Mouse (Mus musculus) stomach, embryonic 15.5 days (tissue): ENCODE measurements around the gene Nampt. TPM values are rescaled to one million over a fixed set of nuclear protein-coding genes. Genes with fewer than 3 reads are reported as not detected.
"Not testable (repeated sequence)": the region's sequence is repeated elsewhere in the genome, so short reads cannot be mapped to it uniquely, and the experiment has no call there.

Experiments
- ATAC-seq: fragments of 200-750 bp; cut with Nextera tagmentation; 2 replicates; pipeline ENCODE4 v1.8.0; 2017; ENCODE audit warnings: low read depth, moderate number of reproducible peaks, moderate TSS enrichment; ENCODE audit not compliant: insufficient read depth, low FRiP score
- H3K27ac ChIP-seq: fragments of 300-500 bp; sonication (generic); 2 replicates; pipeline ENCODE4 v1.5.1; 2015; ENCODE audit warnings: mild to moderate bottlenecking, inconsistent platforms
- H3K27me3 ChIP-seq: fragments of 300-500 bp; sonication (generic); replicated peaks from 2 replicates; pipeline ENCODE4 v1.6.1; 2015; ENCODE audit warnings: inconsistent platforms
- H3K36me3 ChIP-seq: fragments of 300-500 bp; sonication (generic); 2 replicates; pipeline ENCODE4 v1.6.1; 2015; ENCODE audit warnings: inconsistent platforms
- H3K4me1 ChIP-seq: fragments of 300-500 bp; sonication (generic); 2 replicates; pipeline ENCODE4 v1.6.1; 2015; ENCODE audit warnings: inconsistent platforms
- H3K4me2 ChIP-seq: fragments of 300-500 bp; sonication (generic); 2 replicates; pipeline ENCODE4 v1.6.1; 2015; ENCODE audit warnings: mild to moderate bottlenecking, inconsistent platforms
- H3K4me3 ChIP-seq: fragments of 300-500 bp; sonication (generic); replicated peaks from 2 replicates; pipeline ENCODE4 v1.5.1; 2015; ENCODE audit warnings: inconsistent platforms
- H3K9ac ChIP-seq: fragments of 300-500 bp; sonication (generic); 2 replicates; pipeline ENCODE4 v1.6.1; 2015; ENCODE audit warnings: inconsistent platforms
- H3K9me3 ChIP-seq: fragments of 300-500 bp; sonication (generic); 2 replicates; pipeline ENCODE4 v1.6.1; 2016; ENCODE audit warnings: inconsistent platforms
- WGBS: fragments of 180-500 bp; shearing (Covaris S2); methylation state at CpG from one replicate; pipeline ENCODE4 v1.1.7; 2015; 5-methylcytosine and 5-hydroxymethylcytosine counted together
- polyA plus RNA-seq: library from polyadenylated mRNA; unstranded; fragments of >200 nt; fragmentation: Nextera tagmentation; extraction: Ambion mirVana; gene quantifications from 2 replicates; pipeline ENCODE4 v1.2.1, GENCODE M21; 2015

Nampt gene
- polyA plus RNA-seq, 1 experiment from 2014 or later: 22.4 TPM

DNA sequence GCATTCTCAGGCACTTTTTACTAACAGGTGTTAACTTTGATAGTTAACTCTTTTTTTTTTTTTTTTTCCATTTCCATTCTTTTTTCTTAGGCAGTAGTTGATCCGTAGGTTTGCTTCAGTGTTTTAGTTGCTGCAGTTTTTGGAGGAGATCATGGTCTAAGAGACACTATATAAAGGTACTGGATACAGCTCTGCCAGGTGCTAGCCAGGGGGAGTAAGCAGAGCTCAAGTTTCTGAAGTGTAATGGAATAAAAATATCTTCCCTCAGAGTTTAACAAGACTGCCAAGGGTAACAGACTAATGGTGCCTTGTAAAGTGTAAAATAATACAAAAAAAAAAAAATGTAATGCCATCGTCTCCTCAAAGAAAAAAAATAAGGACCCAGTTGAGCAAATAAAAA, 67.0 kb downstream of the Nampt start:
- ATAC-seq: no peak
- H3K9me3 ChIP-seq: no peaks in the 10 kb centered on the region
- H3K4me3 ChIP-seq: no peak overlapping the region
- H3K9ac ChIP-seq: no peak overlapping the region
- WGBS: 82% methylated on average over 2 of the region's 2 CpGs
- H3K4me1 ChIP-seq: no peaks in the 10 kb centered on the region
- no peaks in the 10 kb centered on the region for H3K36me3 ChIP-seq
- no peaks in the 10 kb centered on the region for H3K27me3 ChIP-seq
- no peak overlapping the region for H3K4me2 ChIP-seq
- H3K27ac ChIP-seq: no peak overlapping the region

DNA sequence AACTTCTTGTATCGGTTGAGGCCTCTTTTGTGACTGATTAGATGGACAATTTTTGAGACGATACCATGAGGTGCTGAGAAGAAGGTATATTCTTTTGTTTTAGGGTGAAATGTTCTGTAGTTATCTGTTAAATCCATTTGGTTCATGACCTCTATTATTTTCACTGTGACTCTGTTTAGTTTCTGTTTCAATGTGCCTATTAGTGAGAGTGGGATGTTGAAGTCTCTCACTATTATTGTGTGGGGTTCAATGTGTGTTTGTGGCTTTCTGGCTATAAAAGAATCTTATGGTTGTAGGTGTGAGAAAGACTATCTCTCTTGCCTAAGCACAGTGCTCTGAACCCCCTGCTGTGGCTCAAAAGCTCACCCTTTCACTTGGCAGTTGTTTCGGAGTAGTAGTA, 68.9 kb downstream of the Nampt start:
- no peaks in the 10 kb centered on the region for H3K36me3 ChIP-seq
- H3K4me2 ChIP-seq: no peak overlapping the region
- H3K9me3 ChIP-seq: no peaks in the 10 kb centered on the region
- no peak overlapping the region for H3K4me3 ChIP-seq
- 94% methylated on average over 3 of the region's 3 CpGs for WGBS
- no peak for ATAC-seq
- H3K27ac ChIP-seq: no peak overlapping the region
- H3K27me3 ChIP-seq: no peaks in the 10 kb centered on the region
- no peak overlapping the region for H3K9ac ChIP-seq
- 0 out of 2 replicates have a peak, but pooled peaks cover under 1% of the 10 kb centered on the region for H3K4me1 ChIP-seq

DNA sequence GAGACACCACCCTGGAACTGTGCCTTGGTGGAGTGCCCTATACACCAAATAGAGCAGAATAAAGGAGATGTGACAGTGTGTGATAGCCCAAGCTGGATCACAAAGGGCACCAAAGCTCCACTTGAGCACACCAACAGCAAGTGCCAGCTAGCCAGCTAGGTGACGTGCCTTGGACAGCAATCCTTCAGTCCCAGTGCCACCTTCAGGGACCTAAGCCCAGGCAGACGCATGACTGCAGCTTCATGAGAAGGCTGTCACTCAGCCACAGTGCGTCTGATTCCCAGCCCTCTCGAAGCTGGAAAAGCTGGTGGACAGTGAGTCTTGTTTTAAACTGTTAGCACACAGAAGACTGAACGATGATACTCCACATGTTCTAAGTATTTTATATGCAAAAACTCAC, 70.5 kb downstream of the Nampt start:
- H3K36me3 ChIP-seq: no peaks in the 10 kb centered on the region
- H3K9ac ChIP-seq: no peak overlapping the region
- no peaks in the 10 kb centered on the region for H3K9me3 ChIP-seq
- WGBS: 79% methylated on average over 5 of the region's 5 CpGs
- H3K4me3 ChIP-seq: no peak overlapping the region
- no peak overlapping the region for H3K4me2 ChIP-seq
- ATAC-seq: no peak
- H3K4me1 ChIP-seq: 0 out of 2 replicates have a peak, but pooled peaks cover 5% of the 10 kb centered on the region
- H3K27ac ChIP-seq: no peak overlapping the region
- H3K27me3 ChIP-seq: no peaks in the 10 kb centered on the region

DNA sequence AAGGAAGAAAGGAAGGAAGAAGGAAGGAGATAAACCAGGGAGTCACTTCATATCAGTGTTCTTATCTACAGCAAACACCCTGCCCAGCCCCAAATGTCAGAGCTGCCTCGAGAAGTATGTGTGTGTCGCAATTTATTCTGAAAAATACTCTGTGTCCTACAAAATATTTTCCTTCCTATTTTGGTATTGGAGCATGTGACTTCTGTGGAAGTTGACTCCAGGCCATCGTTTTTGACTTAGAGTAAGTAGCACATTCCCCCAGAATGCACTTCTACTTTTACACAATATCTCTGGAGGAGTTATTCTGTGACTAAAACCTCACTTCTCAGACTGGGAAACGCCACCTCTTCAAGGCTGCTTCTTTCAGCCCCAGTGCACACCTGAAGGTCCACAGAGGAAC, 71.1 kb downstream of the Nampt start:
- Histone ChIP-seq H3K9ac (no peak overlapping the region), H3K36me3 (no peaks in the 10 kb centered on the region), H3K4me1 (0 out of 2 replicates have a peak, but pooled peaks cover 5% of the 10 kb centered on the region), H3K9me3 (no peaks in the 10 kb centered on the region), H3K4me2 (no peak overlapping the region), H3K27ac (no peak overlapping the region), H3K27me3 (no peaks in the 10 kb centered on the region), H3K4me3 (no peak overlapping the region)
- ATAC-seq: no peak
- WGBS: 44% methylated on average over 4 of the region's 4 CpGs

DNA sequence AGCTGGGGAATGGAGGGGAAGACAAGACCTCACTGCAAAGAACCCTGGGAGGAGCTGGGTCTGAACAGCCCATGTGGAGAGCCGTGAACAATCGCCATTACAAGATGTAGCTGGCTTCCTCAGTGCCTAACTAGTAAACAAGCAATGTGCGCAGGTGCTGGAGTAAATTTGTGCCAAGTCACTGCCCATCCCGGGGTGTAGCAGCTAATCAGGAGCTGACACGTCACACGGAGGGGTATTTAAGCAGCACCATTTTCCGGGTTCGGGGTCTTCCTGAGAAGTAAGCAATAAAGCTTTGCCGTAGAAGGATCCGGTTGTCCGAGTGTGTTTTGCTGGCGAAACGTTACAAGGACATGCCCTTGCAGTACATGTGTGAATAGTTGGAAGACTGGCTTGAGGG, 71.9 kb downstream of the Nampt start:
- not testable (repeated sequence) for H3K27me3 ChIP-seq, H3K36me3 ChIP-seq, H3K9me3 ChIP-seq, H3K4me3 ChIP-seq, H3K4me2 ChIP-seq, ATAC-seq, H3K27ac ChIP-seq, H3K9ac ChIP-seq, H3K4me1 ChIP-seq
- 86% methylated on average over 13 of the region's 13 CpGs for WGBS

DNA sequence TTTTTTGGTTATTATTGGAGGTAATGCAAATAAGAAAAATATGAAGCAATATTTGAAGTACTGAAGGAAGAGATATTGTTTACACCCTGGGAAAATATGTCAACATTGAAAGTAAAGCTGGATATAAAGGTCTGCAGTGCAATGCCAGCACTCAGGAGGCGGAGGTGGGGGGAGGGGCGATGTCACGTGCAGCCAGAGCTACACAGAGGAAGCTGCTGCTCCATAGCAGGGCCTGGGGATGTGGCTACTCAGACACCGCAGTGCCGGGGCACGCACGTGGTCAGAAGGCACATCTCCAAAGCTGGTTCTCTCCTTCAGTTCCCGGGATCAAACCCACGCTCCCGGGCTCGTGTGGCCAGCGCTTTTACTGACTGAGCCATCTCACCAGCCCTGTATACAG, 73.9 kb downstream of the Nampt start:
- Histone ChIP-seq H3K4me2 (no peak overlapping the region), H3K9me3 (no peaks in the 10 kb centered on the region), H3K27me3 (no peaks in the 10 kb centered on the region)

DNA sequence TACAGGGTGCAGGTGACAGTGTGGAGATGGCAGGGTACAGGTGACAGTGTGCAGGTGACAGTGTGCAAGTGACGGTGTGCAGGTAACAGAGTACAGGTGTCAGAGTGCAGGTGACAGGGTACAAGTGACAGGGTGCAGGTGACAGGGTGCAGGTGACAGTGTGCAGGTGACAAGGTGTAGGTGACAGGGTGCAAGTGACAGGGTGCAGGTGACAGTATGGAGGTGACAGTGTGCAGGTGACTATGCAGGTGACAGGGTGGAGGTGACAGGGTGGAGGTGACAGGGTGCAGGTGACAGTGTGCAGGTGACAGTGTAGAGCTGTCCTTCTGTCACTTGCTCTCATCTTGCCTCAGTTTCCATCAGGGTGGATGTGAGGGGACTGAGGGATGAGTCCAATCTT, 76.5 kb downstream of the Nampt start:
- WGBS: 76% methylated on average over 1 of the region's 1 CpGs

More for the DNA sequence above, 73.9 kb downstream of the Nampt start:
- H3K4me1 ChIP-seq: 0 out of 2 replicates have a peak, but pooled peaks cover 5% of the 10 kb centered on the region
- H3K9ac ChIP-seq: no peak overlapping the region
- H3K36me3 ChIP-seq: no peaks in the 10 kb centered on the region
- ATAC-seq: no peak
- WGBS: 38% methylated on average over 12 of the region's 12 CpGs
- H3K4me3 ChIP-seq: no peak overlapping the region
- no peak overlapping the region for H3K27ac ChIP-seq

DNA sequence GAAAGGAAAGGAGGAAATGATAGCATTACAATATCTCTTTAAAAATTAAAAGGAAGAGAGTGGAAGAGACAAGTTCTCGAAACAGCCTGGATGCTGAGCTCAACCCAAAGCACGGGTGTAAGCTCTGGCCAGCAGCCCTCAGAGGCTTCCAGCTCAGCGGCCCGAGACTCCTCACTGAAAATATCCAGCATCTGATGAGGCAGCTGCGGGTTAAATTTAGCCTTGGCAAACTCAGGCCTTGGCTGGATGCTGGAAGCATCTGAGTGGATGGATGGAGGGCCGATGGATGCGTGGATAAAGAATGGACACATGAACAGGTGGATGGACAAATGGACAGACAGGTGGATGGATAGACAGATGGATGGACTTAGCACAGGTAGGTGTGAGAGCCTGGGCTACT, 77.2 kb downstream of the Nampt start:
- no peak overlapping the region for H3K27ac ChIP-seq
- no peak for ATAC-seq
- H3K9me3 ChIP-seq: no peaks in the 10 kb centered on the region
- H3K4me1 ChIP-seq: 0 out of 2 replicates have a peak, but pooled peaks cover 5% of the 10 kb centered on the region
- H3K4me3 ChIP-seq: no peak overlapping the region
- H3K9ac ChIP-seq: no peak overlapping the region
- H3K27me3 ChIP-seq: no peaks in the 10 kb centered on the region
- H3K4me2 ChIP-seq: no peak overlapping the region
- H3K36me3 ChIP-seq: no peaks in the 10 kb centered on the region
- WGBS: 76% methylated on average over 7 of the region's 7 CpGs

More for the DNA sequence above, 76.5 kb downstream of the Nampt start:
- H3K27ac ChIP-seq: no peak overlapping the region
- H3K9ac ChIP-seq: no peak overlapping the region
- no peak overlapping the region for H3K4me2 ChIP-seq
- H3K27me3 ChIP-seq: no peaks in the 10 kb centered on the region
- 0 out of 2 replicates have a peak, but pooled peaks cover 5% of the 10 kb centered on the region for H3K4me1 ChIP-seq
- no peaks in the 10 kb centered on the region for H3K36me3 ChIP-seq
- H3K9me3 ChIP-seq: no peaks in the 10 kb centered on the region
- ATAC-seq: no peak
- H3K4me3 ChIP-seq: no peak overlapping the region

DNA sequence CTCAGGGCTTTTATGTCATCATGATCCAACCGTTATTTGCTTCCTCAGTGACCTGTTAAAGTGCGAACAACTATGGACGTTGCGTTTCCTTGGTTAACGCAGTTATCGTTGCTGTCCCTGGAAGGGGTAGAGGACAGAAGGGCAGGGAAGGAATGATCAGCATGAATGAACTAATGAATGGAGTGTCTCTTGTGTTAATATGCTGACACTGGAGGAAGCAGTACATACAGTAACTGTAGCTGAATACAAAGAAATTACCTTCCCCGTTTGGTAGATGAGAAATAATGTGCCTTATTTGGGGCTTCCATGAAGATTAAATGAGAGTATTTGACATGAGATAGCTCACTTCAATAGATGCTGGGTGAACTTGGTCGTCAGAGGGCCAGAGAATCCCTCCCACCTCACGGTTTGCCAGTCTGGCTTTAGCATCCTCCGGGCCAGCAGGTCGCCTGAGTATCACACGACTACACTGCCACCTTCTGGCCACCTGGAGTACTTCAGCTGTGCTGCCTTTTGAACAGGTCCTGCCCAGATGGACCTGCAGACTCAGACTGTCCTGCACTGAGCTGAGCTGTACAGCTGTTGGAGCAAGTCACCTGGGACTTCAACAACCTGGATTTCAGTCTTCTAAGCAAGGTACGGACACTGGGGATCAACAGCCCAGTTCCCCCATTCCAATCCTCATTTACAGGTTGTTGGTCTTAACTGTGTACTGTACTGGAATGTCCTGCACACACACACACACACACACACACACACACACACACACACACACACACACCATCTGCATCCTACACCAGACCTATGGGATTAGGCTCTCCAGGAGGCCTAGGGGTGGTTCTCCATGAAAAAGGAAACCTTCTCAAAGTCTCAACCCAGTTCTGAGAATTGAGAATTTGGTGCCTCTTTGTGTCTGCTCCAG, 78.1 kb downstream of the Nampt start:
- H3K9me3 ChIP-seq: no peaks in the 10 kb centered on the region
- WGBS: 49% methylated on average over 13 of the region's 13 CpGs
- H3K36me3 ChIP-seq: no peaks in the 10 kb centered on the region
- ATAC-seq: peak; percentile 62
- no peak overlapping the region for H3K4me3 ChIP-seq
- no peaks in the 10 kb centered on the region for H3K27me3 ChIP-seq
- H3K27ac ChIP-seq: no peak overlapping the region
- H3K4me2 ChIP-seq: no peak overlapping the region
- 0 out of 2 replicates have a peak, but pooled peaks cover 5% of the 10 kb centered on the region for H3K4me1 ChIP-seq
- no peak overlapping the region for H3K9ac ChIP-seq

DNA sequence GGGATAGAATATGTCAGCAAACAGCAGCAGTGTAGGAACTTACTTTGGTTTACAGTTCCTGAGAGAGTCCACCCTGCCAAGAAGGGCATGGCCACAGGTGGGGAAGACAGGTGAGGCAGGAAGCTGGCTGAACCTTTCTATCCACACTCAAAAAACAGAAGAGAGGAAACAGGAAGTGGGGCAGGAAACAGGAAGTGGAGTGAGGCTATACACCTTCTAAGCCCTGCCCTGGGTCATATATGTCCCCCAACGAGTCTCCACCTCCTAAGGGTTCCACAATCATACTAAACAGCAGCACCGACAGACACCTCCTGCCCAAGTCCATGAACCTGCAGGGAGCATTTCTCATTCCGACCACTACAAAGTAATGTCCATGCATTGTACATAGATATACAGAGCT, 81.7 kb downstream of the Nampt start:
- no peak overlapping the region for H3K4me2 ChIP-seq
- no peak for ATAC-seq
- H3K4me1 ChIP-seq: no peaks in the 10 kb centered on the region
- 80% methylated on average over 3 of the region's 3 CpGs for WGBS
- no peaks in the 10 kb centered on the region for H3K27me3 ChIP-seq
- no peak overlapping the region for H3K4me3 ChIP-seq
- H3K36me3 ChIP-seq: no peaks in the 10 kb centered on the region
- H3K27ac ChIP-seq: no peak overlapping the region
- H3K9ac ChIP-seq: no peak overlapping the region
- H3K9me3 ChIP-seq: no peaks in the 10 kb centered on the region
